Mouse (Mus musculus) CH12F3 (cell line): ENCODE data around the gene Ntrk2.

Experiments used
- in situ Hi-C: fragments of 300-500 bp; cut with MboI; formaldehyde crosslinking; loops from 2 replicates; pipeline ENCODE4 v1.14.3; 2020; ENCODE audit warnings: low sequenced_read_pairs

Ntrk2 gene

DNA sequence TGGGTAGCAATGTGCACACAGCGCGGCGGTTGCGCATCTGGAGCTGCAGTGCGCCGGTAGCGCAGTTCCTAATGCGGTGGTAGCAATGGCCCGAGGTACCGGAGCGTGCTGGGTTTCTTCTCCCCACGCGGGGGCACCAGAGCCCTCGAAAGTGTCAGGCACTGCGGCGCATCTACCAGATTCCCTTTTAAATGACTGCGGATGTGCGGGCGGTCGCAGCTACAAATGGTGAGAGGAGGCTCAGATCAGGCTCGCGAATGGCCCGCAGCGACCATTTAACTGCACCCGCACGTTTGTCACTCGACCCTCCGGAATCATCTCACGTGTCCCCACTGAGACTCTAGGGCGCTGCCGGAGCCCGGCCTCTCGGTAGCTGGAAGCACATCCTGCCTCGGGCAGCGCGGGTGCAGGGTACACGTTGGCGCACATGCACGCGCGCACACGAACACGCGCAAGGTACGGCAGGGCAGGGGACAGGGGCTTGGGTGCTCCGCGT lies at the start of gene Ntrk2:
Ntrk2 (plus strand) TSS at position 173 of the 496 bp plus-strand sequence.
- in situ Hi-C loops: no loop called here

DNA sequence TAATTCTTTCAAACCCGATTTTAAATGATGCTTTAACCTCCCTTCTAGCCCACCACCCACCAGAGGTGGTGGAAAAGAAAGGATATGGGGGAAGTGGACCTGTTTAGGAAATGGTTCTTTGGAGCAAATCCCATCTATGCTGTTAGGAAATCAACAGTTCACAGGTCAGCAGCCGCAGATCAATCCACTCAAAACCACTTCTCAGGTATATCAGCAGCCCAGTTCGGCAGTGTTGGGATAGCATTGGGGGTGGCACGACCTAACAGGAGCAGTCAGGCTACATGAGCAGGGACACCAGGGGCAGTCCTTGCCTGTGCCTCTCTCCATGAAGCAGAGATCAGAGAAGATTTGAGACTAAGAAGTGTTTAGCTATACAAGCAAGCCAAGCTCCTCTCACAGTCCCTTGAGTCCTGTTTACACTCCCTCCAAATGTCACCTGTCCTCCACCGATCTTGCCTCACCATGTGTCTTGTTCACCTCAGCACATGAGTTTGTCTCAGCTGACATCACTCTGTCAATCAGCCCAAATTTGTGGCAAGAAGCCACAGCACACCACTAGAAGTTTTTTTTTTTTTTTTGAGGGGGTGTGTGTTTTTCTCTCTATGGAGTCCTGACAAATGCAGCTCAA lies 45.3 kb upstream of the Ntrk2 start:
- in situ Hi-C loops: no loop called here

DNA sequence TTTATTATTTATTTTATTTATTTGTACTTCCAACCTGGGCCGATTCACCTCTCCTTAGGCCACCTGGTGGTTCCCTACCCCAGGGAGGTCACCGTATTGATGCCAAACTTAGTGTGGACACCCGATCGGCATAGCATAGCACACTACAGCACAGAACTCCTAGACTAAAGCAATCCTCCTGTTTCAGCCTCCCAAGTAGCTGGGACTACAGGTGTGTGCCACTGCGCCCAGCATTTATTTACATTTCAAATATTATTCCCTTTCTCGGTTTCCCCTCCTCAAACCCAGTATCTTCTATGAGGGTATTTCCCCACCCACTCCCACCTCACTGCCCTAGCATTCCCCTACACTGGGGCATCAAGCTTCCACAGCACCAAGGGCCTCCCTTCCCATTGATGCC lies 38.1 kb upstream of the Ntrk2 start:
- in situ Hi-C loops: no loop called here

DNA sequence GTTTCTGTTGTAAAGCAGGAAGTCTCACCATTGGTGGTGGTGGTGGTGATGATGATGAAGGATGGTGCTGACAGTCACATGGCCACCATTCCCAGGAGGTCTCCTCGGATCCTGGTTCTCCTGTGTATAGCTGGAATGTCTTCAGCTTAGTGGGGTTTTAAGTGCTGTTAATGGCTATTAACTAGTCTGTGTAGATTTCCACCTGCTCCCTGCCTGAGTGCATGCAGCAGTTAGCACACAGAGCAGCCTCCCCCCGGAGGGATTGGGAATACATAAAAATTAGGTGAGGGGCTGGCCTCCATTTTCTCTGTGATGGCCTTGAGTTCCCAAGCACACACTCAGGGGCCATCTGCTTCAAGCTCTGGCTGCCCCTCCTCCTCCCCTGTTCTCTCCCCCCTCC lies 36.9 kb upstream of the Ntrk2 start:
- in situ Hi-C loops: no loop called here

DNA sequence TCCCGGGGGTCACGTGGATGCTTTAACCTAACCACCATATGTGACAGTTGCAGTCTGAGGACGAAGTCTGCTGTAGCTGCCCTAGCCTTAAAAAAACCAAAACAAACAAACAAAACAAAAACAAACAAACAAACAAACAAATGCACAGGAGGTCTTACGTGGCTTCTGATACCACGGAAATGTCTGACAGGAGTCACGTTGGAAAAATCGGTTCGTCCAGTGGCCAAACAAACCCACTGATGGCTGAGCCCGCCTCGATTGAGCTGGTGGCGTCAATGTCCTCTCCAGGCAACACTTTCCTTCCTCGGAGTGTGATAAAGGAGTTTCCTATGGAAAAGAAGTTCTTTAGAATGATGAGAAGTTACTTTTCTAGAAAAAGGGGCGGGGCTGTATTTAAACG lies 27.1 kb upstream of the Ntrk2 start:
- in situ Hi-C loops: no loop called here

DNA sequence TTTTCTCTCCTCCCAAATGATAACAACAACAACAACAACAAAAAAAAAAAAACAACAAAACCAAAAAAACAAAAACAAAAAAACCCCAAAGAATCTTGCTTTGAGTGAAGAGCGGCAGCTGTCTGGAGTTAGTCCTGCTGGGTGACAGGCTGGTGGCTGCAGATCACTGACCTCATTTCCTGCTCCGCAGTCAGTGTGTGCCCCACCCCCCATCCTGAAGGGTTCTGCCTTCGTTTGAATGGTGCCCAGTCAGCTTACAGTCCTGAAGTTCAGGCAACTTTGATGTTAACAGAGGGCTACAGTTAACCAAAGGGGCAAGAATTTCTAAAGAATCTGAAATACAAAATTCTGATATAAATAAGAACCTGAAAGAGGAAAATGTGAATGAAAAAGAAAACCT lies 19.9 kb upstream of the Ntrk2 start:
- in situ Hi-C loops: no loop called here

DNA sequence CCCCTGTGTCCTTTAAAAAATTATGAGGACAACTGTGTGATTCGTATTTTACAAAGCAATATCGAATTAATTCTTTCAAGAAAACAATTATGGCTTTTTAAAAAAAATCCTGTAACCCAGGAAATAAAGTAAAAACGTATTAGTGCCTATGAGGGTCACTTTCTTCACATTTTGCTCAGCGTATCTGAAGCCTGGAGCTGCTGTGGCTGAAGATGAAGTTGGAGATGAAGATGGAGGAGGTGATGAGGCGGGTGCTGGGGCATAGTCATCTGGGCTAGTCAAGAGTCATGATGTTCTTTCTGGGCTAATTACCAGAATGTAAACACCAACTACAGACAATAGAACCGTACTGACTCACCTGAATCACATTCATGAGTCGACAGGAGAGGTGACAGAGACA lies 15.6 kb upstream of the Ntrk2 start:
- in situ Hi-C loops: no loop called here

DNA sequence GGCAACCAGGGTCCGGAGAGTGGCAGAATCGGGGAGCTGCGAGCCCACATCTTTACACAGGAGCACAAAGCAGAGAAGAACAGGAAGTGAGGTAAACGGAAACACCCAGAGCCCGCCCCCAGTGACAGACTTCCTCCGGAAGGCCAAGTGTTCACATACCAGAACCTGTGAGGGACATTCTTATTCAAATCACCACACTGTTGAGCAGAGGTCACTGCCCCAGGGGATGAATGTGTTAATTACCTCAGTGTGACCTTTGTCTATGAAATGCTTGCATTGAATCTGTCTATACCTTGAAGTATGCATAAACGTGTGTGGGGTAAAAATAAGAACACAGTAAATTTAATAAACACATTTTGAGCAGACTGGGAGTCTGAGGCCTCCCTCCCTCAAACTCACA lies 9.0 kb upstream of the Ntrk2 start:
- in situ Hi-C loops: no loop called here

DNA sequence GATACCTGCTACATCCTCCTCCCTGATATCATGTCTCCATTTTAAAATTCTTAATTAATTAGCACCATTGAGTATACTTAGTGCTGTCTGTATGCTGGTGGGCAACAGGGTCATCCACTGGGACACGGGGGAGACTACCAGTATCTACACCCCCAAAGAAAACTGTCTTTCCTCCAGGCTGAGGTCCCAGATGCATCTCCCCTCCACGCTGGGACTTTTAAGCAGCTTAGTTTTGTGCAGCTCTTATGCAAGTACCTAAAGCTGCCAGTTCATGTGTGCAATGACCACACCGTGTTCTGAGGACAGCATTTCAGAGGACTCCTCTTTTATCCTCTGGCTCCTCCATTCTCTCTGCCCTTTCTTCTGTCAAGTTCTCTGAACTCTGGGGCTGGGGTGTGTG lies 5.1 kb upstream of the Ntrk2 start:
- in situ Hi-C loops: no loop called here

DNA sequence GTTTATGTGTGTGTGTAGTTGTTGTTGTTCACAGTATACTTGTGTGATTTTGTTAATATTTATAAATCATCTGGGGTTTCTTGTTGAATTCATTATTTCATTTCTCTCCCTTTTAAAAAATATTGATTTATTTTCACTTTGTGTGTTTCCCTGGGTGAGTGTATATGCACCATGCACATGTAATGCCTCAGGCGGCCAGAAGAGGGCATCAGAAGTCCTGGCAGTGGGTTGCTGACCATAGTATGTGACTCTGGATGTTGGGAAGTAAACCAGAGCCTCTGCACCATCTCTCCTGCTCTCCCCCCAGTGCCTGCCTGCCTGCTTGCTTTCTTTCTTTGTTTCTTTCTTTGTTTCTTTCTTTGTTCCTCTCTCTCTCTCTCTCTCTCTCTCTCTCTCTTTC lies 2.5 kb upstream of the Ntrk2 start:
- in situ Hi-C loops: no loop called here

DNA sequence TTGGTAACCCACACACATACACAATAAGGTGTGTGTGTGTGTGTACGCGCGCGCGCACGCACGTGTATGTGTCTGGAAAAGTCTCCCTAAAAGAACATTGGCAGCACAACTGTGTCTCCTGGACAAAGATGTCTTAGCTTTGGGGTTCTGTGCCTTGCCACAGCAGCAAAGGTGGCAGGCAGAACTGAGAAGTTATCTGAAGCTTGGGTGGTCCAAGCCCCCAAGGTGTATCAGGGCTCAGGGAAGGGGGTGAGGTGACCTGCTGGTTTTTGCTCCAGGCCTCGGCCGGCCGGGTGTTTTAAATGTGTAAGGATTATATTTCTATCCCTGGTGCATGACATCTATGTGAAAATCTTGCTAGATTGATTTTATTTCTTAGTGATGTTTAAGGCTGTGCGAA lies 536 bp upstream of the Ntrk2 start:
- in situ Hi-C loops: no loop called here

DNA sequence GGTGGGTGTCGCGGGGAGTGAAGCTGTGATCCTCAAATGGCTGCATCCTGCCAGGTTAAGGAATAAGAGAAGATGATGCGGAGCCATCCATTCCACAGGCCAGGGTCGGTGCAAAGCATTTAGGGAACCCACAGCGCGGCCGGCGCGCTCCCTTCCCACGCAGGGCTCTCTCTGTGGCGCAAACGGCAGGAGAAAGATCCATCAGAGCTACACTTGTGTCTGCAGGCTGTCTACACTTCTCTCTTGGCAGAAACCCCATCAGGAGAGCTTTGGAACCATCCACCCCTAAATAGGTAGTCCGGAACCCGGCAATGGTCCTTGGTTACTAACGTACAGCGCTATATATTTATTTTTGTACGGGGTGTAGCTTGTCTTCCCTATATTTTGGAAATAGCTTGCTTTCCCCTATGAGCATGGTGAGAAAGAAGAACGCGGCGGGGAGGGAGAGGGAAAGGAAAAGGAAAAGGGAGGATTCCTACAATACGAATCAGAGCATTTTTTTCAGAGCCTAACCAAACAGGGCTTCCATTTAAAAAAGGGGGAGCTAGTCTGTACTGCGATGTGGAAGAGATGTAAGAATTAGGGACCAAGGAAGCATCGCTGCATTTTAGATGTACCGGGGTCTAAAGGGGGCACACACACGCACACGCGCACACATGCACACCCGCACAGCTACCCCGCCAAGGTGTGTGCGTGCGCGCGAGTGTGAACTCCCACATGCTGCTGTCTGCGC lies 693 bp downstream of the Ntrk2 start:
- in situ Hi-C loops: no loop called here

DNA sequence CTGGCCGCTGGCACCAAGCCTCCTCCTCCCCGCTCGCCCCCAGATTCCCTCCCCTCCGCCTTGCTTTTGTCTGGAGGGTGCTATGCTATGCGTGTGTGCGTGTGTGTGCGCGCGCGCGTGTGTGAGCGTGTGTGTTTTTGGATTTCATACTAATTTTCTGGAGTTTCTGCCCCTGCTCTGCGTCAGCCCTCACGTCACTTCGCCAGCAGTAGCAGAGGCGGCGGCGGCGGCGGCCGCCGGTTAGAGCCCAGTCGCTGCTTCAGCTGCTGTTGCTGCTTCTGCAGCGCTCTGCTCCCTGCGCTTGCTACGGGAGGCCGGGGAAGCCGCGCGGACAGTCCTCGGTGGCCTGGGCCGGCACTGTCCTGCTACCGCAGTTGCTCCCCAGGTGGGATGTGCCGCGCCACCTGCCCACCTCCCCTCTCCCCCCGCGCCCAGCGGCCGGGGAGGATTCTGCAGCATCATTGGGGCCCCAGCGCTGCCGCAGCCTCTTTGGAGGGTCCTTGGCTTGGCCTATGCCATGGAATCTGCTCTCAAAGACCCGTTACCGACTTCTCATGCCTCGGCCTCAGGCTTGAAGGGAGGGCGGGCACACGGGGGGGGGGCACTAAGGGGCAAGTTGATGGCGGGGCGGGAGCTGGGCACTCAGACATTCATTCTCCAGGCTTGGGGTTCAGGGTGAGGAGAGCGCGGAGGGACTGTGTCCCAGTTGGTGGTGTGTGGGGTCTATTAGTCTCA lies 1.4 kb downstream of the Ntrk2 start:
- in situ Hi-C loops: no loop called here

DNA sequence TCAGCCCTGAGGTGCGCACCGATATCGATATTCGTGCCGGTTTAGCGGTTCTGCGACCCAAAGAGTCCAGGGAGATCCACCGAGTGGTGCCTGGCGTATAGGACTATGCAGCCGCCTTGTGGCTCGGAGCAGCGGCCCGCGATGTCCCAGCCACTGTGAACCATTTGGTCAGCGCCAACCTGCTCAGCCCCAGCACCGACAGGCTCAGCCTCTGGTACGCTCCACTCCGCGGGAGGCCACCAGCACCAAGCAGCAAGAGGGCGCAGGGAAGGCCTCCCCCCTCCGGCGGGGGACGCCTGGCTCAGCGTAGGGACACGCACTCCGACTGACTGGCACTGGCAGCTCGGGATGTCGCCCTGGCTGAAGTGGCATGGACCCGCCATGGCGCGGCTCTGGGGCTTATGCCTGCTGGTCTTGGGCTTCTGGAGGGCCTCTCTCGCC lies 2.0 kb downstream of the Ntrk2 start:
- in situ Hi-C loops: no loop called here

DNA sequence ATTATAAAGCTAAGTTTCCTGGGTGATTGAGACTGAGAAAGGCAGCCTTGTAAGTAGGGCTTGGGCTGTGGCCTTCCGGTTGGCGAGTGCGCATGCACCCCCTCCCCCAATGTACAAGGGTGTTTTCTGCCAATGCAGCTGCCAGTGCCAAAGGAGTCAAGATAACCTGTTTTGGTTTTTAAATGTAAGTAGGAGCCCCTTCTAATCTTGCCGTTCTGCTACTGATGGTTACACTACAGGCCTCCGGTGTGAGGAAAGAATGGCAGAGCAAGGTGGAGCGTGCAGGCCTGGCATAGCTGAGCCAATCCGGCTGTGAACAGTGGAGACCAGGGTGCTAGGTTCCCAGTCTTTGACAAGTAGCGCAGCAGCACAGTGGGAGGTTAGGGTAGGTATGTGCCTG lies 3.6 kb downstream of the Ntrk2 start:
- in situ Hi-C loops: no loop called here

DNA sequence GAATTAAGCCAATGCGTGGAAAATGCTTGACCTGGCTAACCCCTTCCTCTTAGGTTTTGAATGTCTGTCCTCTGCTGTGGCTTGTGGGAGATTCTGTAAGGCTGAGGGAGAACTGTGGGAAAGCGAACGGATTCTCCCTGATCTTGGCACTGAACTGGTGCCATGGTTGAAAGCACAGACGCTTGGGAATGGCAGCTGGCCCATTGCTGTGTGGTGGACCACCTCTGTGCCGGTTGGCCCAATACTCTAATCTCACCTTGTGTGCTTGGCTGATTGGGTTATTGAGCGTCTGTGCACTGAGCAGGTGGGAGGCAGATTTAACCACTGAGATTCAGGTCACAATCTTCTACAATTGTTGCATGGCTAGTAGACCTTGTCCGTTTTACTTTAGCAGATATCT lies 18.4 kb downstream of the Ntrk2 start:
- in situ Hi-C loops: no loop called here

DNA sequence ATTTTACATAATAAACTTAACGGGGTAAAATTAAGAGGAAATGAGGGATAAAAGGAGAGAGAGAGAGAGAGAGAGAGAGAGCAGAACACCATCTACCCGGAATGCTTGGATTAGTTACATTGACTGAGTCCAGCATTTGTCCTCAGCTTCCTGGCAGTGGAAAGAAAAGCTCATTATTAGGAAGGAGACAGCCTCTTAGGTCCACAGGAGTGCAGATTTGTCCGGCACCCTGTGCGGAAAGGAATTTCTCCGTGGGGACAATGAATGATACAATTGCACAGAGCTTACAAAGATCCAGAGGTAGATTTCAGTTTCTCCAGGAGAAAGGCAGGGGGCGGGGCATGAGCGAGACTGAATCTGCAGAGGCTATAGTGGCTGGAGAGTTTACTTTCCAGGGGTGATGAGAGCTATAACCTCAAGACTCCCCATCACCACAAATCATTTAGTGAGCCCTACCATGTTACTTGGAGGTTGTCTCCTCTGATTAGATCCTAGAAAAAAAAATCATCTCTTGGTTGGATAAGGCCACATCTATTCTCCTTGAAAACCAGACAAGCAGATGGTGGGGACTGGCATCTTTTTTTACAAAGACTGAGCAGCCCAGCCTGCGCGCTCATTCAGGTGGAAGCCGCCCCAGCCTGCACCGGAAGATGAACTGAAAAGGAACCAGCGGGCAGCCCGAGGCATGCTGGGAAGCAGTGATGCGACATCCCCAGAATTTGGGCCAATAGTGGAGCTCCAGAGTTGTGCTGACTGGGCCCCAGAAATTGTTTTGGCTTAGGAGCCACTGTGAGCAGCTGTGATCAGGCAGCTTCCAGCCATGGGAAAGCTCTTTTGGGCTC lies 20.2 kb downstream of the Ntrk2 start:
- in situ Hi-C loops: no loop called here

DNA sequence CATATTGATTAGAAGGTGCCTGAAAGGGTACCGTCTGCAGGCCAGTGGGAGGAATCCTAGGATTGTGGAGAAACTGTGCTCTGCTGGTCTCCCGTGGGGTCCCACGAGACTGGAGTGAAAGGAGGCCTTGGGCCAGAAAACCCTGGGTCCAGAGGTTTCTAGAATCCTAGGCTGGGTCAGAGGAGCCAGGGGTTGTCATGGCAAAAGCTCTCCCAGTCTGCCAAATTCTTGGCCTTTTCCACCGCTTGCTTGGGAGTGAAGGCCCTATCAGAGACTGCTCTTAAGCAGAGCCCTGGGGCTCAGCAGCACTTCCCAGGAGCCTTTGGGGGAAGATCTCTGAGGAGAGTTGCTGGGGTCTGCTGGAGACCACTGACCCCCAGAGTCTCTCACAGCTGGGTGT lies 25.6 kb downstream of the Ntrk2 start:
- in situ Hi-C loops: no loop called here

DNA sequence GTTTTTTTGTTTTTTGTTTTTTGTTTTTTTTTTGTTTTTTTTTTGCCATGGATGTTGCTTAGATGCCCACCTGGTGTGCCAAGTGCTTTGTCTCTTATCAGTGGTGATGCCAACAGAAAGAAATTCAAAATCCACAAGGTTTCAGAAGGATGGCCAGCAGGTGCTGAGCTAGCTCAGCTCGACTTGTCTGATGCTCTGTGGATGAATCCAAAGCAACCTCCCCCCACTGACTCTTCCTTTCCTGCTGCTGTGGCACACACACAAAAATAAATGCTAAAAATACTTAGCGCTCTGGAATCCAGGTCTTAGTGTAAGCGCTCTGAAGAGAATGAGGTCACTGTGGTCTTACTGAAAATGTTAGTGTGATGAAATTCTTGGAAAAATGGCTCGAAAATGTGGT lies 28.4 kb downstream of the Ntrk2 start:
- in situ Hi-C loops: no loop called here

DNA sequence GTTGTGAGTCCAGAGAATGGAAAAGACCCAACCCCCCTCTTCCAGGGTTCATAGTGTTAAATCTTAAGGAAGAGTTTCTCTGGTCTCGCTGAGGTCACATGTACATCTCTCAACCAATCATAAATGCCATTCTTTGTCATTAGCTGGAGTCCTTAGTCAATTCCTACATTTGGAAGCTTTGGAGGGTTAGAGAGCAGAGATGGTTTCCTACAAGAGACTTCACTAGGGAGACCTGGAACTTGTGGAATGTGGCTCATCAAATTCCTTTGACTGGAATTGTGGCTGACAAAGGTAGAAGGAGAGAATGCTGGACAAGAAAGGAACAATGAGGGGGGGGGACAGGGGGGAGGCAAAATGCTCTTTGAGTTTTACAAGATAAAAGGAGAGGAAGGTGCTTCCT lies 30.5 kb downstream of the Ntrk2 start:
- in situ Hi-C loops: no loop called here

DNA sequence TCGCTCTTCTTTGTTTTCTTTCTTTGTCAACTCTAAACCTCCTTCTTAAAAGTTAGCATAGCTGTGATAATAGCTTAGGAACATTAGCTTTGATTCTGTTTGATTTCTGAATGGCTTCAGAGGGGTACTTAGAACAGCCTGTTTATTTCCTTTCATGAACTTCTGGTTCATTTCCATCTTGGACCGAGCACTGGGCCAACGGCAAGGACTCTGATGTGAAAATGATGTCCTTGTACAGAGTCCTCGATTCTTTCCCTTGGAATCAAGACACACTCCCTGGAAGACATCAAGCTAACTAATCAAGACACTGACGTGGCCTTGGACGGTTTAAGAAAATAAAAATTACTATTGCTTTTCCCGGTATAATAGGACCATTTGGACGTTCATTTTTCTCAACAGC lies 31.7 kb downstream of the Ntrk2 start:
- in situ Hi-C loops: no loop called here
